Mouse (Mus musculus): ENCODE results near the gene Jade1.
A peak's percentile ranks its signal among the peaks of the same experiment; 100 is the strongest.

Jade1 gene

GRCm38 (mm10) chr3:41594097-41594879, 38.8 kb downstream of the Jade1 start:
- no peak for ATAC-seq (ENCODE audit: insufficient number of reproducible peaks, low FRiP score, low TSS enrichment)

DNA sequence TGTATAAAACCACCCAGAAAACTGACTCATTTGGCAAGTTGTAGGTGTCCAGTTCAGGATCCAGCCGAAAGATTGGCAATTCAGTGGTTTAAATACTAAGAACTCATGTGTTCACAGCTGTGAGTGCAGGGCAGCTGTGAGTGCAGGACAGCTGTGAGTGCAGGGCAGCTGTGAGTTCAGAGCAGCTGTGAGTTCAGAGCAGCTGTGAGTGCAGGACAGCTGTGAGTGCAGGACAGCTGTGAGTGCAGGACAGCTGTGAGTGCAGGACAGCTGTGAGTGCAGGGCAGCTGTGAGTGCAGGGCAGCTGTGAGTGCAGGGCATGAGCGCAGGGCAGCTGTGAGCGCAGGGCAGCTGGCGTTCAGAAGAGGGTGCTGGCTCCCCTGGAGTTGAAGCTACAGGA, 39.5 kb downstream of the Jade1 start:
- no peak for ATAC-seq (ENCODE audit: insufficient number of reproducible peaks, low FRiP score, low TSS enrichment)

DNA sequence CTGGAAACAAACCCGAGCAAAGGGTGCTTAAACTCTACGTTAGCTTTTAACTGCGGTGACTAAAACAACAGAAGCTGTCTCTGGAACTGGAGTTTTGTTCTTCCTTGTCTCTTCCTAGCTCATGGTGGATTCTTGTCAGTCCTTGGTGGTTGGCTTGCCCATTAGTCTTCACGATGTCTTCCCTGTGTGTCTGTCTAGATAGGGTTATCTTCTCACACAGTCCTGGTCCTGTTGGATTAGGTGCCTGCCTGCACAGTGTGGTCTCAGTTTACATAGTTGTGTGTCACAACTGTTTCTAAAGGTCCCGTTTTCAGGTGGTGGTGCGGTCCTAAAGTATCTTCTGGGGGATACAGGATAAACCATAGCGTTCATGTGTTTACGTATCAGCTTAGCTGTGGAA, 41.5 kb downstream of the Jade1 start:
- ATAC-seq (ENCODE audit: insufficient number of reproducible peaks, low FRiP score, low TSS enrichment) = no peak

DNA sequence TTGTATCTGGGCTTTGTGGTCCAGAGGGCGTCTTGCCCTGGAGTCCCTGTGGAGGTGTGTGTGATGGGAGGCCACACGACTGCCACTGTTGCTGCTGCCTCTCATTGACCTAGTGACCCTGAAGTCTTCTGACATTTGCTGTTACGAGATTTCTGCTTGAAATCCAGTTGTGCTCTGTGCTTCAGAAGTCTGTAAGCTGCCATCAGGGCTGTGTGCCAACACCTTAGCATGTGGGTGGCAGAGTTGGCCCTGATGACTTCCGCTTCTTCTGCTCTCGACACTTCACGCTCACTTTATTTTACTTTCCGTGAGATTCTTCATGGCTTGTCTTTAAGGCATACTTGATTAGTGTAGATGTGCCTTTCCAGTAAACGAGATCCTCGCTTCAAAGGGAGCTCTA, 42.9 kb downstream of the Jade1 start:
- no peak for ATAC-seq (ENCODE audit: insufficient number of reproducible peaks, low FRiP score, low TSS enrichment)

GRCm38 (mm10) chr3:41599226-41599625, 43.7 kb downstream of the Jade1 start:
- ATAC-seq (ENCODE audit: insufficient number of reproducible peaks, low FRiP score, low TSS enrichment) = no peak

GRCm38 (mm10) chr3:41599806-41600589, 44.5 kb downstream of the Jade1 start:
- peak; percentile 54 for ATAC-seq (ENCODE audit: insufficient number of reproducible peaks, low FRiP score, low TSS enrichment)

DNA sequence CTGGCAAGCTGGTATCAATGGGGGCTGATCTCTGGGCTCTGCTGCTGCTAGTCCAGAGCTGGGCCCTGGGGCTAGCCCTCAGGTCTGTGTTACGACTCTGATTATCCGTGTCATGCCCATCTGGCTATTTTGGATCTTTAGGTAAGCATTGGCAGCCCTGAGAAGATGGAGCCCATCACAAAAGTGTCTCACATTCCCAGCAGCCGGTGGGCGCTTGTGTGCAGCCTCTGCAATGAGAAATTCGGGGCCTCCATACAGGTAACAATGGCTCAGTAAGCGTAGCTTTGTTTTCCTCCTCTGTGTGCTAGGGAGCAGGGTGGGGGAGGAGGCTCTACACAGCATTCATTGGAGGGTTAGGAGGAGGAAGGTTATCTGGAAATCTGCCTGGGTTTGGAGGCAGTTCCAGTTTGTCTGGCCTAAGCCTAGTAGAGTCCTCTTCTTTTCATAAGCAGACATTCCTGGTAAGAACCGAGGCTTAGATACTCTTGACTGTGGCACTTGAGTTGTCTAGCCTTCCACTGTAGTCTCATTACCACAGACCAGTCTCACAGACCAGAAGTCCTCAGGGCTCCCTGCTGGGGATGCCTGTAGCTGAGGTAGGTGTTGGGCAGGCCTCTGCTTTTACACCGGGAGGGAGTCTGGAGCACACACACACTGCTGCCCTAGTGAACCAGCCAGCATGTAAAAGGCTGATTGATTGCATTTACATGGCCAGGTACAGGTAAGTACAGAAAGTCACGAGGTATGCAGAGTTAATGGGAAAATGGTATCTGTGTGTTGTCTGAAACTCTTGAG, 45.9 kb downstream of the Jade1 start:
- ATAC-seq (ENCODE audit: insufficient number of reproducible peaks, low FRiP score, low TSS enrichment) = no peak

GRCm38 (mm10) chr3:41602933-41603332, 47.4 kb downstream of the Jade1 start:
- ATAC-seq (ENCODE audit: insufficient number of reproducible peaks, low FRiP score, low TSS enrichment) = no peak

- ATAC-seq (ENCODE audit: insufficient number of reproducible peaks, low FRiP score, low TSS enrichment) = no peak
These were observed 48.0 kb downstream of the Jade1 start for GRCm38 (mm10) chr3:41603470-41604019.

DNA sequence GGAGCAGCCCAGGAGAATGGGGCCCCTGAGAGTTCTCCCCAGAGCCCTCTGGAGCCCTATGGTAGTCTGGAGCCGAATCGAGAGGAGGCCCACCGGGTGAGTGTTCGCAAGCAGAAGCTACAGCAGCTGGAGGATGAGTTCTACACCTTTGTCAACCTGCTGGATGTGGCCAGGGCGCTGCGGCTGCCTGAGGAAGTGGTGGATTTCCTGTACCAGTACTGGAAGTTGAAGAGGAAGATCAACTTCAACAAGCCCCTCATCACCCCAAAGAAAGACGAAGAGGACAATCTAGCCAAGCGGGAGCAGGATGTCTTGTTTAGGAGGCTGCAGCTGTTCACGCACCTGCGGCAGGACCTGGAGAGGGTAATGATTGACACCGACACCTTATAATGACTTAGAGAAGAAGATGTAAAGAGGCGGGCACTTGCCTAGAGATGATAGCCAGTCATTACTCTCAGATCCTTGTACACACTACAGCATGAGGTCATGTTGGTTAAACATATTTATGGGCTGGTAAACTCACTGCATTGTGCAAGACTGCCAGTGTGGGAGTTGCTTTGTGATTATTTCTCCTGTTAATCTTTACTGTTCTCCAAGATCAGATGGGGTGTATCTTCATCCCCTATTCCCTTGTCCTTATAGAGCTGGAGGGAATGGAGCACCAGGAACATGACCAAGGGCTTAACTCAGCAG, 49.2 kb downstream of the Jade1 start:
- no peak for ATAC-seq (ENCODE audit: insufficient number of reproducible peaks, low FRiP score, low TSS enrichment)

- ATAC-seq (ENCODE audit: insufficient number of reproducible peaks, low FRiP score, low TSS enrichment) = no peak; the same call in 1 of the 2 replicates
These were observed 50.2 kb downstream of the Jade1 start for GRCm38 (mm10) chr3:41605601-41606329.

GRCm38 (mm10) chr3:41606330-41606664, 50.8 kb downstream of the Jade1 start:
- no peak for ATAC-seq (ENCODE audit: insufficient number of reproducible peaks, low FRiP score, low TSS enrichment)

DNA sequence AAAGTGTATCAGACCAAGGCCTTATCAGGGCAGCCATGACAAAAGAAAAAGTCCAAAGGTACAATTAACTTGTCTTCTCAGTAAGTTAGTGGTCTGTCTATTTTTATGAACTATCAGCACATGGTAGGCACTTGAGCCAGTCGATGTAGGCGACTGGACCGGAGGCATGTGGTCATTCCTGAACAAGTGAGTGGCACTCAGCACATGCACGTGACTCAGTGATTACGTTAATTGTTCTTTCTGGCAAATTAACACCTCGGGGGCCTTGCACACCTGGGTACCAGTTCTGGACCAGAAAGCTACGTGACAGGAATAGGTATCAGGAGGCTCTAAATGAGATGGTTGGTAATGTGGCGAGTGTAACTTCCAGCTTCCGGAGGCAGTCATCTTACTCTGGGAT, 51.5 kb downstream of the Jade1 start:
- ATAC-seq (ENCODE audit: insufficient number of reproducible peaks, low FRiP score, low TSS enrichment) = no peak

DNA sequence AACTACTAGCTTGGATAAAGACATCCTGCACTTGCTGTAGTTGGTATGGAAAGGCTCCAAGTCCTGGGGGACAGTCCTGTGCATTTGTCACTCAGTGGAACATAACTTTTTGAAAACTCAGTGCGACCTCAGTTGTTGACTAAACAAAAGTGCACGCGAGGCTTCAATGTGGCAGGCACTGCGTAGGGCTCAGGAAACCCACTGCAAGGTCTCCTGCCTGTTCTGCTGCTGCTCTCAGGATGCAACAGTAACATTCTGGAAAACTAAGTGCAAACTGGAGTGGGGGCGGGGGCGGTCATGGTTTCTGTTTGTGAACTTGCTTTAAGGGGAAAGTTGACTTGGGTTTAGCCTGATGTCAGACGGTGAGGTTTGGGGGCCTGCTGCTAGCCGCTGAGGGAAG, 51.9 kb downstream of the Jade1 start:
- no peak for ATAC-seq (ENCODE audit: insufficient number of reproducible peaks, low FRiP score, low TSS enrichment)

- ATAC-seq (ENCODE audit: insufficient number of reproducible peaks, low FRiP score, low TSS enrichment) = no peak
These were observed 53.5 kb downstream of the Jade1 start for GRCm38 (mm10) chr3:41609071-41609470.

GRCm38 (mm10) chr3:41612211-41612610, 56.7 kb downstream of the Jade1 start:
- no peak for ATAC-seq (ENCODE audit: insufficient number of reproducible peaks, low FRiP score, low TSS enrichment)

GRCm38 (mm10) chr3:41613706-41614105, 58.2 kb downstream of the Jade1 start:
- ATAC-seq (ENCODE audit: insufficient number of reproducible peaks, low FRiP score, low TSS enrichment) = peak; percentile 69

- ATAC-seq (ENCODE audit: insufficient number of reproducible peaks, low FRiP score, low TSS enrichment) = no peak
These were observed 58.9 kb downstream of the Jade1 start for GRCm38 (mm10) chr3:41614230-41614985.

- ATAC-seq (ENCODE audit: insufficient number of reproducible peaks, low FRiP score, low TSS enrichment) = no peak
These were observed 62.5 kb downstream of the Jade1 start for GRCm38 (mm10) chr3:41618036-41618435.
